Mouse (Mus musculus): Measurements from ENCODE around the gene Capn9. TPM values are rescaled to one million over a fixed set of nuclear protein-coding genes. Genes with fewer than 3 reads are reported as not detected.

The Capn9 gene
- polyA plus RNA-seq, 1 experiment from 2014 or later = 0.07 TPM

DNA sequence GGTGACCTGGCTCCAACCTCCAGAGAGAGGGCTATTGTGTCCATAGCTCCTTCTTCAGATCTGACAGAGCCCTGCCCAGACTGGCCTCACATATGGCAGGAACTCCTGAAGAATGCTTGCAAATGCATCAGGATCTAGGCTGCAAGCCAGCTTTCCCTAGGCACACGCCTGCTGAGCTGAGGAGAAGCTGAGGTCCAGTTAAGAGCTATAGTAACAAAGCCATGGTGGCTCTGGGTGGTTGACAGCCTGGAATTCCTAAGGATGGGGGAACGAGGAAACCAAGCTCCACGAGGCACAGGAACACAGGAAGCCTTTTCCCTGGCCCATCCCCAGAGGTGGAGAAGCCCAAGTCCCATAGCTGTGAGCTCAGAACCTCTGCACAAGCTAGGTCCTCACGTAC is 76.6 kb downstream of the Capn9 start:
- Histone ChIP-seq H3K4me3 (replicated peaks) (no peak overlapping the region), H3K9ac (replicated peaks) (0 out of 2 replicates have a peak overlapping the region, but pooled peaks have one; percentile 28), H3K9me3 (no peaks in the 10 kb centered on the region), H3K4me1 (replicated peaks) (peaks cover 38% of the 10 kb centered on the region), H3K4me2 (replicated peaks) (no peak overlapping the region), H3K27ac (no peak overlapping the region), H3K27me3 (no peaks in the 10 kb centered on the region), H3K36me3 (peaks cover 32% of the 10 kb centered on the region)
- ATAC-seq = no peak
- 38% methylated on average over 4 of the region's 4 CpGs for WGBS

DNA sequence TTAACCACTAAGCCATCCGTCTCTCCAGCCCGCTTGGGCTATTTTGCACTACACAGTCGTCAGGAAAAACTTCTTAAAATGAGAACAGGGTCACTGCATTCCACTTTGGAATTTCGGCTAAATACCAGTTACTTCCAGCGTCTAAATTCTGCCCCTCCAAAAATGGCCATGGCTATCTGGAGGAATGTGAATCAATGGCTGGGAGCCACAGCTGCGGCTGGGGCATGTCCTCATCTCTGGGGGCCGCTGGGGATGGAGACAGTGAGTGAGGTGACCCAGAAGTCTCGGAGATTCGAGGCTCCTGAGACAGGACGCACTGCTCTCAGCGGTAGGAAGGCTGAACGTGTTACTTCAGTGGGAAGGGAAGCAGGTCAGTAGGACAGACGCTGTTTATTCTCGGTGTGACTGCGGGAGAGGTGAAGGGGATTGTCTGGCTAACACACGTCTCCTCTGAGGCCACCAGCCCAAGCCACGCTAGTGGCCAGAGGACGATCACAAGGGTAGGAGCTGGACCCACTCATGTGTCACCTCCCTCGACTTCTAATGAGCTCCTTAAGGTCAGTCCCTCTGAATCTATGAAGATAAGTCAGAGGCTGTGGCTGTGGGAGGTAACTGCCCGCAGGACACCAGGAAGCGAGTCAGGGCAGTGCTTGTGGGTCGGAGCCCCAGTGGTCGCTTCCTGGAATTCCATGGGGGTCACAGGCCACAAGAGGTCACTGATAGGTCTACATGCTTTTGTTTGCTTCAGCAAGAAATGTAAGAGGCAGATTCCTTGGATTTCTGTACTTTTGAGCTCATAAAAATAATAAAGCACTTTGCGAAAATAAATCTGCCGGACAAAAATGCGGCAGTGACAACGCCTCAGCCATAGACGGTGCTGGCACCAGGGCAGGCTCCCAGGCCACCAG is 77.9 kb downstream of the Capn9 start:
- H3K4me3 ChIP-seq (replicated peaks) = no peak overlapping the region
- H3K9ac ChIP-seq (replicated peaks) = no peak overlapping the region
- ATAC-seq = no peak
- H3K4me2 ChIP-seq (replicated peaks) = no peak overlapping the region
- no peaks in the 10 kb centered on the region for H3K27me3 ChIP-seq
- H3K27ac ChIP-seq = no peak overlapping the region
- H3K36me3 ChIP-seq = peaks cover 32% of the 10 kb centered on the region
- 78% methylated on average over 28 of the region's 28 CpGs for WGBS
- peaks cover 40% of the 10 kb centered on the region for H3K4me1 ChIP-seq (replicated peaks)
- H3K9me3 ChIP-seq = no peaks in the 10 kb centered on the region

DNA sequence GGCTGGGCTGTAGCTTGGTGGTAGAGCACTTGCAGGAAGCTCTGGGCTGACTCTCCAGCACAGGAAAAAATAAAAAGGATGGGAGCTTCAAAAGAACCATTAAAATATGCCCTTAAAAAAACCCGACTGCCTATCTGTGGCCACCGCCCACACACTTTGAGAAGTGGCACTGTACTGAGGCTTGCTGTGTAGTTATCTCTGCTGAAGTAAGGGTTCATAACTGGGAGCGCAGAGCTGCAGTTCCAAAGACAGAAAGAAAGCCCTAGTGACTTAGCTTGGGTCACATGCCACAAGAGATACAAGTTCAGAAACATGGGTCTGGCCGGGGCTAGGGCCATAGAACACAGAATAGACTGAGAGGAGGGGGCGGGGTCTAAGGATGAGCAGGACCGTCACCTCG is 82.0 kb downstream of the Capn9 start:
- no peak for ATAC-seq
- Histone ChIP-seq H3K4me3 (replicated peaks) (no peak overlapping the region), H3K27ac (0 out of 2 replicates have a peak overlapping the region, but pooled peaks have one; percentile 47), H3K4me2 (replicated peaks) (no peak overlapping the region), H3K9ac (replicated peaks) (no peak overlapping the region), H3K9me3 (no peaks in the 10 kb centered on the region), H3K36me3 (peaks cover 14% of the 10 kb centered on the region), H3K4me1 (replicated peaks) (peaks cover 67% of the 10 kb centered on the region), H3K27me3 (no peaks in the 10 kb centered on the region)
- WGBS = 85% methylated on average over 7 of the region's 7 CpGs

DNA sequence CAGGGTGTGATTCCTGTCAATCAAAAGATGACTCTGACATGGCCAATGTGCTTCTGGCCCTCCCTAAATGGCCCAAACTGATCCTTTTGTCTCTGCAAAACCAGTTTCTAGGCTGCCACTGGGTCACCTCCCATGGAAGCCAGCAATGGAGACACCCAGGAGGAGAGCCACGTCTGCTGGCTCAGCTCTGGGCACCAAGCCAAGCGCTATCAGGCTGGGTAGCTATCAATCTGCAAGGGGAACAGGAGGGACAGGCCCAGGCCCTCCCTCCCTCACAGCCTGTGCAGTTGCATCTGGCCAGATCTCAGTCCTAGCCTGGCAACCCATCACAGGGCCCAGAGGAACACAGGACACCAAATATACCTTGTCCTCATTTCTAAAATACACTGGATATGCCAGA is 82.5 kb downstream of the Capn9 start:
- no peak for ATAC-seq
- Histone ChIP-seq H3K9ac (replicated peaks) (0 out of 2 replicates have a peak overlapping the region, but pooled peaks have one; percentile 23), H3K27me3 (no peaks in the 10 kb centered on the region), H3K4me1 (replicated peaks) (peaks cover 63% of the 10 kb centered on the region), H3K36me3 (peaks cover 14% of the 10 kb centered on the region), H3K27ac (peak overlapping the region; percentile 47; the same call in 1 of the 2 replicates), H3K4me2 (replicated peaks) (peak overlapping the region; percentile 11; the same call in 1 of the 2 replicates), H3K9me3 (no peaks in the 10 kb centered on the region), H3K4me3 (replicated peaks) (no peak overlapping the region)
- 59% methylated on average over 2 of the region's 2 CpGs for WGBS

DNA sequence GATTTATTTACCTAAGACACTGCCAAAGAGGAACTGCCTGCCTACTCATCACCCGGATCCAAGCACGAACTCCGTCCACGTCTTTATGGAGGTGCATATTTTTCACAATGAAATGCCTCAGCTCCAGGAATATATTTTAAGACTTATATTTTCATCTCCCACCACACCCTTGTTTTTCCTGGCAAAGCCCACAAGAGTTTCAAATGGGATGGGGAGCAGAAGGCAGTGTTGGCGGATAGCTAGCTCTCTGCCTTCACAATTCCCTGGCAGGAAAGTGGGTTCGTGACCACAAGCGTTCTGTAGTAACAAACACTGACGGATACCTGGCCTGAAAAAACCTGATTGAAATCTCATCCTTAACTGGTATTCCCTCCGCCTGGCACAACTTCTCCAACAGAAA is 85.9 kb downstream of the Capn9 start:
- Histone ChIP-seq H3K4me3 (replicated peaks) (peak overlapping the region; percentile 88), H3K36me3 (peaks cover 3% of the 10 kb centered on the region), H3K27me3 (no peaks in the 10 kb centered on the region), H3K27ac (no peak overlapping the region), H3K9me3 (no peaks in the 10 kb centered on the region), H3K9ac (replicated peaks) (peak overlapping the region; percentile 90), H3K4me1 (replicated peaks) (peaks cover 46% of the 10 kb centered on the region), H3K4me2 (replicated peaks) (peak overlapping the region; percentile 80)
- 66% methylated on average over 9 of the region's 9 CpGs for WGBS
- ATAC-seq = no peak

DNA sequence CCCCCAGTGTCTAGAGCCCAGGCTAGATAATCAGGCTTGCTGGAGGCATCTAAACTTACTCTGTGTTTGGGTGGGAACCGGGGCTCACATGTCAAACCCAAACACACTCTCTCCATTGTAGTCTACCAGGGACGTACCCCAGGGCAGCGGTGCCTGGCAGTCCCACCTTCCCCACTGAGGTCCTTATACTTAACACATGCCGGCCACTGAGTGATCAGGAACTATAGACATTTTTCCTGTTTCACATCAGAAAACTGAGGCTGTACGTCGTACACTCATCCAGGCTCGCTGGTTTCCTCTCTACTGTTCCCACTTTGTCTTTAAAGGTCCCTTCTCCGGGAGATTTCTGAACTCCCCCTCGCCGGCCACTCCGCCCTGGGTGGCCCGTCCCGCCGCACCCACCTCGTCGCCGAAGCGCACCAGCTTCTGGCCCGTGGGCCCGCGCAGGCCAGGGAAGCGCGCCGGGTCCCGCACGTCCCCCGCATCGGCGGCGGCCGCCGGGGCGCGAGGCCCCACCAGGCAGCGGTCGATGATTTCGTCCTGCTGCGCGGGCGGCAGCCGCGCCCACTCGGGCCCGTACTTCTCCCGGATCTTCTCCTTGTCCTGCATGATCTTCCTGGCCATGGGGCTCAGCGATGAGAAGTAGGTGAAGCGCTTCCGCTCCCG is 86.7 kb downstream of the Capn9 start:
- H3K4me3 ChIP-seq (replicated peaks) = peak overlapping the region; percentile 88
- H3K9ac ChIP-seq (replicated peaks) = peak overlapping the region; percentile 90
- ATAC-seq = peak; percentile 62
- no peaks in the 10 kb centered on the region for H3K27me3 ChIP-seq
- H3K36me3 ChIP-seq = no peaks in the 10 kb centered on the region
- H3K9me3 ChIP-seq = no peaks in the 10 kb centered on the region
- peaks cover 46% of the 10 kb centered on the region for H3K4me1 ChIP-seq (replicated peaks)
- WGBS = under 1% methylated on average over 49 of the region's 49 CpGs
- H3K27ac ChIP-seq = peak overlapping the region; percentile 87
- peak overlapping the region; percentile 80 for H3K4me2 ChIP-seq (replicated peaks)

DNA sequence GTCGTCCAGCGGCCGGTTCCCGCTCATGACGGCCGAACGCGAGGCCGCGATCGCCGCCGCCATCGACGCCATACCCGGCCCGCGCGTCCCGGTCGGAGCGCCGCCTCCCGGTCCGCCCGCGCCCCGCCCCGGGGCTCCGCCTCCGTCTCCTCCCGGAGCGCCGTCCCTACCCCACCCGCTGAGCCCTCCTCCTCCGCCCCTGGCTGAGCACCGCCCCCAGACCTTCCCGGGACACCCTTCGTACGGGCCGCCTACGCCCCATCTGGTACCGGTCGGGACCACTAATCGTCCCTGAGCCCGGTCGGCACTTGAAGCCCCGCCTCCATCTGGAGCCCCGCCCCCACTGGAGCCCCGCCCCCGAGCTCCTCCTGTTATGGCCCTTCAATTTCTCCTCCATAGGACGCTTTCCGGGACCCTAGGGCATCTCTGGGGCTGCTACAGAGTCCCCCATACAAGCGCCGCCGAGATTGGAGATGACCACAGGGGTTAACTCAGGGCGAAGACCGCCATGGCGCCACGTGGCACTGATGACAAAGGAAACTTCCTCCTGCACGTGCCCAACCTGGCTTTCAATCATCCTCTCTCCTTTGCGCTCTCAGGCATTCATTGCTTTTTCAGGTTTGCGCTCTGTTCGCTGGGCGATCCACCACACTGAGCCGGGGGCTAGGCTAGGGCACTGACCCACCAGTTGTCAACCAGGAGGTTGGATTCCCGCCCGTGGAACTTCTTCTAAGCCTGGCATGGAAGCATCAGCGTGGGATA is 87.4 kb downstream of the Capn9 start, which contains the start of gene 2310022B05Rik:
2310022B05Rik (minus strand) TSS at position 258 of the 762 bp plus-strand sequence.
- Histone ChIP-seq H3K4me3 (replicated peaks) (peak within 1 kb of the TSS; percentile 88), H3K4me1 (replicated peaks) (peaks cover 42% of the 10 kb centered on the region), H3K27ac (peak within 1 kb of the TSS; percentile 87), H3K27me3 (no peaks in the 10 kb centered on the region), H3K9ac (replicated peaks) (peak within 1 kb of the TSS; percentile 90), H3K9me3 (no peaks in the 10 kb centered on the region), H3K36me3 (no peaks in the 10 kb centered on the region), H3K4me2 (replicated peaks) (peak within 1 kb of the TSS; percentile 80)
- under 1% methylated on average over 56 of the region's 69 CpGs for WGBS
- peak; percentile 91 for ATAC-seq

DNA sequence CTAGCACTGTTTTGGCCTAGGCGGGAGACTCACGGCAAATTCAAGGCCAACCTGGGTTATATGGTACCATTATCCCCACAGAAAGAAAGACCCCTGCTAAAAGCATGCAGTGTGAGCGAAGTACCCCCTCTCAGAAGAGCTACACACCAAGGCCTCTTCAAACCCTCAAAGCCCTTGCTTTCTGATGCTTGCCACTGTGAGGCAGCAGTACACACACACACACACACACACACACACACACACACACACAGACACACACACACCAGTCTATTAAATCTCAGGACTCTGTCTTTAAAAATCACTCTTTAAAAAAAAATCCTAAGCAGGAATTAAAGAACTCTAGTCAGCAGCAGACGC is 87.9 kb downstream of the Capn9 start:
- no peaks in the 10 kb centered on the region for H3K27me3 ChIP-seq
- H3K9me3 ChIP-seq = no peaks in the 10 kb centered on the region
- WGBS = 43% methylated on average over 4 of the region's 4 CpGs
- H3K9ac ChIP-seq (replicated peaks) = peak overlapping the region; percentile 90
- ATAC-seq = no peak
- H3K4me1 ChIP-seq (replicated peaks) = peaks cover 38% of the 10 kb centered on the region
- H3K4me2 ChIP-seq (replicated peaks) = peak overlapping the region; percentile 80
- peak overlapping the region; percentile 88 for H3K4me3 ChIP-seq (replicated peaks)
- no peaks in the 10 kb centered on the region for H3K36me3 ChIP-seq
- peak overlapping the region; percentile 87 for H3K27ac ChIP-seq

DNA sequence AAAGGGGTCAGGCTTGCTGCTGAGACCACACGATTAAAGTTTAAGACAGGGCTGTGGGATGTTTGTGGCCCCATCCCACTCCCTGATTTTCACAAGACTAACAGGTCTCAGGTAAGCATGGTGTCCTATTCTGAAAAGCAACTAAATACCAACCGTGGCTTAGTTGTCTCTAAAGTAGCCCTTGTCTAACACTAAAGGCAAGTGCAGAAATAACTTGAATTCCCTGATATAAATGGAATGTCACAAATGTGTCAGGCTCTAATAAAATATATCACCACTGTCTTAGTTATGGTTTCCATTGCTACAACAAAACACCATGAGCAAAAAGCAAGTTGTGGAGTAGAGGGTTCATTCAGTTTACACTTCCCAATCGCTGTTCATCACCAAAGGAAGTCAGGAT is 88.5 kb downstream of the Capn9 start:
- Histone ChIP-seq H3K9me3 (no peaks in the 10 kb centered on the region), H3K4me1 (replicated peaks) (peaks cover 33% of the 10 kb centered on the region), H3K9ac (replicated peaks) (no peak overlapping the region), H3K27me3 (no peaks in the 10 kb centered on the region), H3K27ac (no peak overlapping the region), H3K4me3 (replicated peaks) (no peak overlapping the region), H3K36me3 (no peaks in the 10 kb centered on the region), H3K4me2 (replicated peaks) (no peak overlapping the region)
- ATAC-seq = no peak
- 84% methylated on average over 3 of the region's 3 CpGs for WGBS
